Mouse (Mus musculus): ENCODE measurements around the gene Gm21974.

DNA sequence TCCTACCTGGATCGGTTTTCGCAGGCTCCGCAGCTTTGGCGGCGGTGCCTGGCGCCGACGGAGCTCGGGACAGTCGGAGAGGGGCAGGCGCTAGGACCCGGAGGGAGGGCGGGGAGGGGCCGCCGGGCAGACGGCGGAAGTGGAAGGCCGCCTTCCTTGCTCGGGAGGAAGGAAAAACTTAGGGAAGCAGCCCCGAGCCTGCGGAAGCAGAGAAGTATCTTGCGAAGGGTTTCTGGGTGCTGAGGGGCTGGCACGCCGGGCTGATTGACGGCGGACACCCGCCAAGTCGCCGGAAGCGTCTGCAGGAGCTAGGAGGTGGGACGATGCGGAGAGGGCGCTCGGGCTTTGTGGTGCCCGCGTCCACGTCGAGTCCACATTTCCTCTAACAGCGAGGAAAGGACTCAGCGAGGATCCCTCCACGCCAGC is 19.2 kb downstream of the Gm21974 start, which contains the start of gene Zfp646:
- TF ChIP-seq CTCF (IDR thresholded peaks at IDR 0.05; ENCODE audit: extremely low read depth, insufficient read depth, insufficient read length, insufficient replicate concordance) (no peak), POLR2A (IDR thresholded peaks at IDR 0.05; ENCODE audit: low read depth, low read length) (peak; percentile 58)
